Mouse (Mus musculus): ENCODE results near the gene Psg25. TPM values are rescaled to one million over a fixed set of nuclear protein-coding genes. Genes with fewer than 3 reads are reported as not detected.

Psg25 gene
- polyA plus RNA-seq, 1 experiment from 2014 or later = not detected

GRCm38 (mm10) chr7:18511479-18511878 is 20.6 kb downstream of the Psg25 start:
- Histone ChIP-seq H3K36me3 (ENCODE audit: insufficient read depth, low read length) (no peaks in the 10 kb centered on the region), H3K4me2 (replicated peaks; ENCODE audit: low read depth, low read length) (no peak overlapping the region), H3K4me3 (ENCODE audit: low read depth, low read length) (no peak overlapping the region), H3K4me1 (ENCODE audit: insufficient read depth, low read depth, low read length) (no peaks in the 10 kb centered on the region), H3K27ac (ENCODE audit: low read length) (no peak overlapping the region), H3K27me3 (replicated peaks; ENCODE audit: insufficient read depth, low read length) (no peaks in the 10 kb centered on the region), H3K9me3 (ENCODE audit: low read length) (no peaks in the 10 kb centered on the region), H3K9ac (replicated peaks; ENCODE audit: low read depth) (no peak overlapping the region)
- 21% methylated on average over 9 of the region's 9 CpGs for WGBS
- ATAC-seq (no peak), DNase-seq (ENCODE audit: low spot score) (no peak)
- TF ChIP-seq CTCF (IDR thresholded peaks at IDR 0.05) (peak; percentile 31), EP300 (IDR thresholded peaks at IDR 0.05) (no peak)

- TF ChIP-seq CTCF (IDR thresholded peaks at IDR 0.05) = no peak
- TF ChIP-seq EP300 (IDR thresholded peaks at IDR 0.05) = no peak
- H3K4me3 ChIP-seq (ENCODE audit: low read depth, low read length) = no peak within 1 kb of the TSS
- H3K36me3 ChIP-seq (ENCODE audit: insufficient read depth, low read length) = no peaks in the 10 kb centered on the region
- ATAC-seq (no peak), DNase-seq (ENCODE audit: low spot score) (no peak)
- no peak within 1 kb of the TSS for H3K27ac ChIP-seq (ENCODE audit: low read length)
- WGBS = 72% methylated on average over 1 of the region's 1 CpGs
- H3K9me3 ChIP-seq (ENCODE audit: low read length) = no peaks in the 10 kb centered on the region
- no peak within 1 kb of the TSS for H3K4me2 ChIP-seq (replicated peaks; ENCODE audit: low read depth, low read length)
- H3K27me3 ChIP-seq (replicated peaks; ENCODE audit: insufficient read depth, low read length) = no peaks in the 10 kb centered on the region
- no peak within 1 kb of the TSS for H3K9ac ChIP-seq (replicated peaks; ENCODE audit: low read depth)
- no peaks in the 10 kb centered on the region for H3K4me1 ChIP-seq (ENCODE audit: insufficient read depth, low read depth, low read length)
Observed at GRCm38 (mm10) chr7:18484077-18484476, 48.0 kb downstream of the Psg25 start, which contains the start of gene Psg26. Psg26 (minus strand) TSS chr7:18484177.

Other genes with a start within 250 kb of the Psg25 start
- not detected in 2 replicates for gene Psg18, start 177.3 kb downstream of the Psg25 start, polyA plus RNA-seq (2015; fragmentation: Nextera tagmentation; extraction: Ambion mirVana)
- gene Psg28, start 100.2 kb downstream of the Psg25 start, polyA plus RNA-seq (2015; fragmentation: Nextera tagmentation; extraction: Ambion mirVana) = not detected in 2 replicates
- gene Psg26, start 48.1 kb downstream of the Psg25 start, polyA plus RNA-seq (2015; fragmentation: Nextera tagmentation; extraction: Ambion mirVana) = not detected in 2 replicates
- gene Psg27, start 35.0 kb upstream of the Psg25 start, polyA plus RNA-seq (2015; fragmentation: Nextera tagmentation; extraction: Ambion mirVana) = not detected in 2 replicates
- gene Psg23, start 84.2 kb upstream of the Psg25 start, polyA plus RNA-seq (2015; fragmentation: Nextera tagmentation; extraction: Ambion mirVana) = not detected in 2 replicates
- gene Psg21, start 124.5 kb upstream of the Psg25 start, polyA plus RNA-seq (2015; fragmentation: Nextera tagmentation; extraction: Ambion mirVana) = not detected in 2 replicates
- gene Psg20, start 153.9 kb upstream of the Psg25 start, polyA plus RNA-seq (2015; fragmentation: Nextera tagmentation; extraction: Ambion mirVana) = not detected in 2 replicates
- not detected in 2 replicates for gene Psg22, start 185.8 kb upstream of the Psg25 start, polyA plus RNA-seq (2015; fragmentation: Nextera tagmentation; extraction: Ambion mirVana)

All from lung, postnatal 0 days (tissue).